In genomic region chr5:101558279-101558987, GRCm38 (mm10) we compare ENCODE assay signal across 9 mouse cellular contexts.
DNase-seq lines count a peak whose midpoint lies in the region; ATAC-seq lines count a peak whose summit lies in the region.
"Had no signal": no experiment of that assay in that cellular context is flagged by ENCODE, and none has a peak within 500 bp of the region (broad histone marks: within the 10 kb centered on the region; RNA-seq: fewer than 3 reads in every experiment).

No protein-coding gene starts in this region.

- H3K9me3 ChIP-seq in stomach, embryonic 16.5 days (replicated peaks; ENCODE audit: control insufficient read depth, low read length), result no peaks in the 10 kb centered on the region

- no peak overlapping the region for H3K9ac ChIP-seq in stomach, embryonic 16.5 days (ENCODE audit: low read length)

- no peak overlapping the region for H3K4me2 ChIP-seq in stomach, embryonic 16.5 days (ENCODE audit: low read depth, low read length)

- 39% methylated on average over 13 of the region's 13 CpGs for WGBS in stomach, embryonic 16.5 days

- 0 out of 2 replicates have a peak, but pooled peaks have one; percentile 58 for ATAC-seq in stomach, embryonic 16.5 days (ENCODE audit: insufficient read depth, low FRiP score)

- H3K27ac ChIP-seq in stomach, embryonic 16.5 days (ENCODE audit: low read length), result no peak overlapping the region

- DNase-seq in heart, postnatal 4 days, result peak; percentile 29
- DNase-seq in heart, adult 18-20 months, result no peak
- DNase-seq in ovary, postnatal 36 days (ENCODE audit: low spot score), result peak; percentile 8
- DNase-seq in ovary, adult 18-20 months (ENCODE audit: low spot score), result no peak
- DNase-seq in kidney, adult 9 months, result peak; percentile 51
- DNase-seq in thymus, postnatal 14 days, result no peak
- DNase-seq in layer of hippocampus, adult 9-10 months (ENCODE audit: low spot score), result no peak

- H3K4me3 ChIP-seq in stomach, embryonic 16.5 days (replicated peaks; ENCODE audit: low read length), result no peak overlapping the region
- H3K4me3 ChIP-seq: myocyte had no signal

- H3K36me3 ChIP-seq in stomach, embryonic 16.5 days (ENCODE audit: control insufficient read depth, insufficient read depth, low read length), result no peaks in the 10 kb centered on the region

- no peaks in the 10 kb centered on the region for H3K27me3 ChIP-seq in stomach, embryonic 16.5 days (ENCODE audit: control insufficient read depth, insufficient read depth, low read length)

- no peaks in the 10 kb centered on the region for H3K4me1 ChIP-seq in stomach, embryonic 16.5 days (ENCODE audit: control insufficient read depth, insufficient read depth, low read length)

Comparison
In these comparisons a context has a peak if more than half of its experiments do, and no peak if none do; other contexts are left out.
1. DNase-seq: peak in heart, postnatal 4 days (single experiment), ovary, postnatal 36 days (single experiment) and kidney, adult 9 months (single experiment); none in heart, adult 18-20 months (0 of 2), ovary, adult 18-20 months (single experiment), thymus, postnatal 14 days (single experiment) and layer of hippocampus, adult 9-10 months (single experiment).